Mouse (Mus musculus) urinary bladder, adult 2 months (tissue): ENCODE data around the gene Supt6. TPM values are rescaled to one million over a fixed set of nuclear protein-coding genes. Genes with fewer than 3 reads are reported as not detected.

ENCODE experiments used
- DNase-seq: peaks from one replicate; pipeline ENCODE4 v3.0.0; 2022; ENCODE audit warnings: low spot score
- polyA plus RNA-seq: library from polyadenylated mRNA; depleted of rRNA; stranded (reverse); fragments of >200 nt; gene quantifications from 2 replicates; pipeline ENCODE4 v1.2.3, GENCODE M21; 2012; rRNA removed

Supt6 gene
- polyA plus RNA-seq, 1 experiment: 14.5 TPM

- no peak for DNase-seq
These were observed 78.4 kb downstream of the Supt6 start for GRCm38 (mm10) chr11:78167257-78167959.

- no peak for DNase-seq
These were observed 79.1 kb downstream of the Supt6 start for GRCm38 (mm10) chr11:78166640-78167039.

DNA sequence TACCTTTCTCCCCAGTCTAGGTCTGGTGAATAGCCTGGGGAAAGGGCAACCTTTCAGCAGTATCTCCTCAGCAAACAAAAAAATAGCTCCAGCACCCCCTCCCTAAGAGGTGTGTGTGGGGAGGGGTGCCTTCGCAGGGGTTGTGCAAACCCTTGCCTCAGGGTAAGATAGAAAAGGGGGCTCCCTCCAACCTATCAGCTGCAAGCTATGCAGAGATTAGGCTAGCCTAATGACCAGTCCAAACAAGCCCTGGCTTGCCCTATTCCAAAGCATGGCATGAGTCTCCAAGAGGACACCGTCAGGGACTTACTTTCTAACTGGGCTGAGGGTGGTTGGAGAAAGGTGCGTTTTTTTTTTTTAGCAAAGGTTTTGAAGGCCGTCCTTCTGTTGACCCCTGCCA is 79.6 kb downstream of the Supt6 start:
- DNase-seq: no peak

GRCm38 (mm10) chr11:78165761-78166109 is 80.1 kb downstream of the Supt6 start:
- no peak for DNase-seq

DNA sequence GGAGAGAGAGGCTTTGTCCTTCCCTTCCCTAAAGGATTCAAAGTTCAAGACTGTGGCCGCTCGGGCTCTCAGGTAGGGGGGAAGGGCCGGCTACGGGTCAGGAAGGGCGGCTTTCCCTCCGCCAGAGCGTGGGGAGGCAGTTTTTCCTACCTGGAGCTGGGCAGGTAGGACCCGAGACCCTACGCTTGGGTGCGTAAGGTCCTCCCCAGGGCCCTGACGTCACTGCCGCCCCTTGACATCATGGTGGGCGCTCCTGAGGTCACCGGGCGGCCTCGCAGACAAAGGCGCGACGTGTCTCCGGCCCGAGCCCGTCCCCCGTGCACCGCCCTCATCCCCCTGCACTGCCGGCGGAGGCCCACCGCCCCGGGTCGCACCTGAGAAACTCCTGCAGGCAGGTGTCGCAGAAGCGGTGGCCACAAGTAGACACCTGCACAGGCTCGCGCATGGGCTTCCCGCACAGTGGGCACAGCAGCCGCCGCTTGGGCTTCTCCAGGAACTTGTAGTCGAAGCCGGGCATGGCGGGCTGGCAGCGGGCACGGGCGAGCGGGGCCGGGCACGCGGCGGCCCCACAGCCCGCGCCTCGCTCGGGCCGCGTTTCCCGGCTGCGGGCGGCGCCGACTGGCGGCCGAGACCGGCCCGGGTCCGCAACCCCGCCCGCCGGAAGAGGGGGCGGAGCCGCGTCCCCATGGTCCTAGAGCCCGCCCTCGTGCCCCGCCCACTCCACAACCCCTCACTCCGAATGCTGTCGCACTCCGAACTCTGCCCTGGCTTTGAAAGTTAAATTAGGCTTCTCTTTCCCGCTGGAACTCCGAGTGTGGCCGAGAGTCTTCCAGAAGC is 80.6 kb downstream of the Supt6 start, which contains the start of gene Traf4:
Gene Traf4, minus strand, starts transcription at position 666 of the 837 bp plus-strand sequence.
- peak; percentile 72 for DNase-seq

DNA sequence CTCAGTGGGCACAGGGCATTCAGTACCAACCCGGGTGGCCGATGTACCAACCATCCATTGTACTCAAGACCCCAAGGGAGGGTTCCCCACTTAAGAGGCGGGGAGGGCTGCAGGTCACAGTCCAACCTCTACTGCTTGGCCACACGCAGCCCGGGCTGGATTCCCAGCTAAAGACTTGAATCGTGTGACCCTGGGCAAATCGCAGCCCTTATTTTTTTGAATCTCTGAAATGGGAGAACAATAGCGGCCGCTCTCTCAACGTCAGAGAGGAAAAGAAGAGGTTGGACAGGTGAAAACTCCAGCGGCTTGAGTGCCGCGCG is 81.2 kb downstream of the Supt6 start:
- no peak for DNase-seq

DNA sequence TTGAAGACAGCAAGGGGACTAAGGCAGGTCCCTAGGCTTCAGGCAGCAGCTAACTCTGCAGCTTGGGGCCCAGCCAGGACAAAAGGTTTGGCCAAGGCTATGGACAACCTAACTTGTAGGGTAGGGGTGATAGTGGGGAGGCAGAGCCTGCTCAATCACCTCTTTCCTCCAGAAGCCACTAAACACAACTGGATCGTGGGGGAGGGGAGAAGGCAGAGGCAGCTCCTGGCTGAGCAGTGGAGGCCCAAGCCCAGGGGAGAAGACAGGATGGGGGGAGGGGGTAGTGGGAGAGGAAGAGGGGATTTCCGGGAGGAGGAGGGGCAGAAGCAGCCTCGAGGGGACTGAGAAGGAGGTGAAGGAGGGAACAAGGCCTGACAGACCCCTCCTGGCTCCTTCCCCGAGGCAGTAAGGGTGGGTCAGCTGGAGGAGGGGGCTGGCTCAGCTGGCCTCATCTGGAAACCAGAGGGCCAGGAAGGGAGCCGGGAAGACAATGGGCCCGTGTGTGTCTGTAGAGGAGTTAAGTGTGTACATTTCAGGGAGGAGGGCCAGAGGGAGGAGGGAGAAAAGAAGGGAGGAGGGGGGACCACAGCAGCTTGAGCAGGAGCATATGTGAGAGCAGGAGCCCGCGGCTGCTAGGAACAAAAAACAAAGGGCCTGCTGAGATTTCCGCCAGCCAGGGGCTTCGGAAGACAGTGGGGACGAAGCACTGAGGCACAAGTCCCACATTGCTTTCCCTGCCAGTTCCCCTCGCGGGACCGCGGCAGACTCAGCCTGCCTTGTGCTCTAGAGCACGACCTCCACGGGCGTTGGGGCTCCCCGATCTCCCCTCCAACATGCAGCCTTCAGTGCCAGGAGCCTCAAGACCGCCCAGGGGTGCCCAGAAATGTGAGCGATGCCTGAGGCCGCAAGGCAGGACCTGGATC is 81.8 kb downstream of the Supt6 start:
- peak; percentile 33 for DNase-seq

- no peak for DNase-seq
These were observed 82.7 kb downstream of the Supt6 start for GRCm38 (mm10) chr11:78163045-78163444.

DNA sequence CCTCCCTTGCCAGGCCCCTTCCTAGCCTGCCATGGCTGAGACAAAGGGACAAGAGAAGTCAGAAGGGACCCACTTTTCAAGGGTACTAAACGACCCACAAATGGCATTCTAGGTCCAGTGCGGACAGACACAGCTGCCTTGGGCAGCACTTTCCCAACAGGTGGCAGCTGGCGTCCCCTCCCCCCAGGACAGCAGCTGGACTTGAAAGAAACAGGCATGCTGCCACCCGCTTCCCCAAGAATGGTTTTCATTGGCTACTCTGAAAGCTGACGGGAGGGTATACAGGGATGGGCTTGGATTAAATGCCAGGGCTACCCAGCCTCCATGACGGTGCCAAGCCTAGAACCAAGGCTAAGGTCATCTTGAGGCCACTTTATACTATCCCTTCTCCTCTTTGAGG is 83.3 kb downstream of the Supt6 start:
- no peak for DNase-seq

- DNase-seq: no peak
These were observed 83.8 kb downstream of the Supt6 start for GRCm38 (mm10) chr11:78161968-78162367.

- DNase-seq: no peak
These were observed 84.6 kb downstream of the Supt6 start for GRCm38 (mm10) chr11:78161169-78161568.

DNA sequence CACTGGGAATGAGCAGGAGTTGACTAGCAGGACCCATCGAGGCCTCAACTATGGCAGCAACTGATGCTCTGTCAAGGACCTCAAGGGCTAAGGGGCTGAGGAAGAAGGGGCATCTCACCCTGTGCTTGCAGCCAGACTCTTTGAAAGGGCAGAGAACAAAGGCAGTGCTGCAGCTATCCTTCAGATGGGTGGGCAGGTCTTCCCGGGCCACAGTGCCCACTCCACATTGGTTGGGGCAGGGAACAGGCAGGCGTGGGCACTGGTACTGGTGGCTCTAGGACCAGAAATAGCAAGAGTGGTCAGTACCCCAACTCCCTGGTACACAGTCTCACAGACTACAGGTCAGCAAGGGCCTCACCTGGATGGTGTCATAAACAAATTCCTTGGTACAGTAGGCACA is 85.1 kb downstream of the Supt6 start:
- DNase-seq: no peak

DNA sequence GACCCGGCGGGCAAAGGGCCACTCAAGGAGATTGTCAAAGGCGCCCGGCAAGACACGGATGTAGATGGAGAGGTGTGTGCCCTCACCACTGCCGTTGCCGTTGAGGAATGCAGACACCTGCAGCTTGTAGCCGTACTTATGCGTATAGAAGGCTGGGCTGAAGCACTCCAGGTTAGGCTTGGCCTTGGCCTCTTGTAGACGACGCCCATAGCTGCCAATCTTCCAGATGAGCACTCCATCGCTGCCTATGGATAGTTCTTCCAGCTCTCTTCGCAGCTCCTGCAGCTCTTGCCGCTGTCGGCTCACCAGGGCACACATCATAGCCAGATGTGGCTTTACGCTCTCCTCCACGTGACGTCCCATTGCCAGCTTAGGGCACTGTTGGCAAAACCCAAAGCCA is 85.6 kb downstream of the Supt6 start:
- DNase-seq: no peak

- no peak for DNase-seq
These were observed 86.2 kb downstream of the Supt6 start for GRCm38 (mm10) chr11:78159557-78159956.

GRCm38 (mm10) chr11:78159096-78159495 is 86.7 kb downstream of the Supt6 start:
- peak; percentile 29 for DNase-seq

Other genes starting within 250 kb of the Supt6 start
- gene Dhrs13, start 213.7 kb downstream of the Supt6 start, polyA plus RNA-seq: 2.2 and 2.5 TPM in 2 replicates
- 108 and 126 TPM in 2 replicates for gene Flot2, start 208.1 kb downstream of the Supt6 start, polyA plus RNA-seq
- gene Eral1, start 165.6 kb downstream of the Supt6 start, polyA plus RNA-seq: 23.0 and 28.0 TPM in 2 replicates
- 6.1 and 10.1 TPM in 2 replicates for gene Fam222b, start 151.3 kb downstream of the Supt6 start, polyA plus RNA-seq
- gene Traf4, start 80.4 kb downstream of the Supt6 start, polyA plus RNA-seq: 20.4 and 26.1 TPM in 2 replicates
- 14.4 and 19.7 TPM in 2 replicates for gene Nek8, start 69.3 kb downstream of the Supt6 start, polyA plus RNA-seq
- gene Tlcd1, start 69.3 kb downstream of the Supt6 start, polyA plus RNA-seq: 24.1 and 33.5 TPM in 2 replicates
- 2,424 and 3,048 TPM in 2 replicates for gene Rpl23a, start 62.4 kb downstream of the Supt6 start, polyA plus RNA-seq
- gene Rab34, start 57.6 kb downstream of the Supt6 start, polyA plus RNA-seq: 66.7 and 79.2 TPM in 2 replicates
- 3.0 and 3.4 TPM in 2 replicates for gene Proca1, start 52.6 kb downstream of the Supt6 start, polyA plus RNA-seq
- 111 and 138 TPM in 2 replicates for gene Sdf2, start 241 bp downstream of the Supt6 start, polyA plus RNA-seq
- 94.2 and 96.9 TPM in 2 replicates for gene 2610507B11Rik, start 15.8 kb upstream of the Supt6 start, polyA plus RNA-seq
- gene BC030499, start 44.9 kb upstream of the Supt6 start, polyA plus RNA-seq: 0.28 and 0.55 TPM in 2 replicates
- 1.4 and 1.7 TPM in 2 replicates for gene Spag5, start 55.5 kb upstream of the Supt6 start, polyA plus RNA-seq
- 3.3 and 4.1 TPM in 2 replicates for gene Aldoc, start 77.0 kb upstream of the Supt6 start, polyA plus RNA-seq
- 44.2 and 44.9 TPM in 2 replicates for gene Pigs, start 82.4 kb upstream of the Supt6 start, polyA plus RNA-seq
- 91.5 and 94.3 TPM in 2 replicates for gene Unc119, start 97.5 kb upstream of the Supt6 start, polyA plus RNA-seq
- 0.08 and 0.15 TPM in 2 replicates for gene Foxn1, start 140.6 kb upstream of the Supt6 start, polyA plus RNA-seq
- 0.04 and 0.07 TPM in 2 replicates for gene Slc13a2, start 176.2 kb upstream of the Supt6 start, polyA plus RNA-seq
- 24.3 and 26.3 TPM in 2 replicates for gene Slc46a1, start 219.7 kb upstream of the Supt6 start, polyA plus RNA-seq